Mouse (Mus musculus) thymus, postnatal 14 days (tissue): ENCODE measurements around the gene Nkx3-2.

Experiments used
- DNase-seq: peaks from one replicate; pipeline ENCODE4 v3.0.0; 2021

The Nkx3-2 gene

GRCm38 (mm10) chr5:41762141-41762946, 2.0 kb downstream of the Nkx3-2 start:
- no peak for DNase-seq

- no peak for DNase-seq
Measured at GRCm38 (mm10) chr5:41761509-41762140, 2.7 kb downstream of the Nkx3-2 start.

GRCm38 (mm10) chr5:41760831-41761508, 3.3 kb downstream of the Nkx3-2 start:
- no peak for DNase-seq

GRCm38 (mm10) chr5:41760071-41760470, 4.2 kb downstream of the Nkx3-2 start:
- no peak for DNase-seq

- DNase-seq, result no peak
Measured at GRCm38 (mm10) chr5:41758671-41759639, 5.3 kb downstream of the Nkx3-2 start.

- DNase-seq, result no peak
Measured at GRCm38 (mm10) chr5:41757338-41757737, 7.0 kb downstream of the Nkx3-2 start.

GRCm38 (mm10) chr5:41756396-41756795, 7.9 kb downstream of the Nkx3-2 start:
- no peak for DNase-seq

- DNase-seq, result no peak
Measured at GRCm38 (mm10) chr5:41755373-41755960, 8.8 kb downstream of the Nkx3-2 start.

GRCm38 (mm10) chr5:41754836-41755235, 9.5 kb downstream of the Nkx3-2 start:
- DNase-seq, result no peak

- DNase-seq, result no peak
Measured at GRCm38 (mm10) chr5:41754226-41754775, 10.0 kb downstream of the Nkx3-2 start.

- DNase-seq, result no peak
Measured at GRCm38 (mm10) chr5:41752721-41753120, 11.6 kb downstream of the Nkx3-2 start.

GRCm38 (mm10) chr5:41744898-41745780, 19.2 kb downstream of the Nkx3-2 start:
- DNase-seq, result no peak

- DNase-seq, result no peak
Measured at GRCm38 (mm10) chr5:41744234-41744633, 20.1 kb downstream of the Nkx3-2 start.

- no peak for DNase-seq
Measured at GRCm38 (mm10) chr5:41738817-41739216, 25.5 kb downstream of the Nkx3-2 start.

- DNase-seq, result no peak
Measured at GRCm38 (mm10) chr5:41737039-41737438, 27.3 kb downstream of the Nkx3-2 start.

- no peak for DNase-seq
Measured at GRCm38 (mm10) chr5:41727017-41727416, 37.3 kb downstream of the Nkx3-2 start.

GRCm38 (mm10) chr5:41725573-41725972, 38.7 kb downstream of the Nkx3-2 start:
- DNase-seq, result no peak
